Comparison of ENCODE assay signal across 17 mouse cellular contexts in the genomic region with DNA sequence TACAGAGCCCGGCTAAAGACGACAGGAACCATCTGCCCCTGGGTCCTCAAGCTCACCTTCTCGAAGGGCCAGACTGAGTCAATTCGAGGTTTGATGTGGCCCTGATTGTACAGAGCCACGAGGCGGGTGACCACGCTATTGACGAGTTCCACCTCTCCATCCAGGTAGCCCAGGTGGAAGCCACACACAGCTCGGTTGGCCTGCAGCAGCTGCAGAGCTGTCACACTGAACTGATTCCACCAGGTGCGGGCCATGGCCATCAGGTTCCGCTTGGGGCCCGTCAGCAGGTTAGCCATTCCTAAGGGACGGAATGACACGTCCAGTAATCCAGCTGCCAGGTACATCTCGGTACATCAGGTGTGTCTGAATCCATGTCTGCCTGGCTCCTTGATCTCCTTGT. TPM values are rescaled to one million over a fixed set of nuclear protein-coding genes. Genes with fewer than 3 reads are reported as not detected.
DNase-seq lines count a peak whose midpoint lies in the region; ATAC-seq lines count a peak whose summit lies in the region.
"Had no signal": no experiment of that assay in that cellular context is flagged by ENCODE, and none has a peak within 500 bp of the region (broad histone marks: within the 10 kb centered on the region; RNA-seq: fewer than 3 reads in every experiment).

No protein-coding gene starts in this region.

- H3K9ac ChIP-seq in hindbrain, embryonic 14.5 days: no peak overlapping the region
- H3K9ac ChIP-seq in midbrain, embryonic 13.5 days (replicated peaks): 0 out of 2 replicates have a peak overlapping the region, but pooled peaks have one; percentile 41
- no peak overlapping the region for H3K9ac ChIP-seq in midbrain, embryonic 16.5 days (ENCODE audit: low read depth, low read length)
- H3K9ac ChIP-seq: heart, embryonic 13.5 days; hindbrain, embryonic 15.5 days had no signal

- no peak for DNase-seq in hindbrain, embryonic 10.5 days (ENCODE audit: low spot score)
- DNase-seq in hindbrain, embryonic 14.5 days (ENCODE audit: low spot score): no peak
- DNase-seq in embryonic facial prominence, embryonic 10.5 days (ENCODE audit: low spot score): no peak
- no peak for DNase-seq in gastrocnemius, adult 18-20 months (ENCODE audit: low spot score)
- DNase-seq: cerebellum, adult 18-20 months; cerebellum, adult 9-11 months; cerebellum, postnatal 36 days; gastrocnemius, postnatal 10 days; heart, adult 2 months; heart, postnatal 36 days had no signal

- ATAC-seq in hindbrain, embryonic 14.5 days (ENCODE audit: low FRiP score): no peak
- ATAC-seq in midbrain, embryonic 13.5 days: no peak
- no peak for ATAC-seq in midbrain, embryonic 16.5 days
- ATAC-seq: forebrain, embryonic 14.5 days; inflammation-experienced regulatory T-cells, adult 6 months; intestine, postnatal 0 days had no signal

- peaks cover 61% of the 10 kb centered on the region for H3K36me3 ChIP-seq in hindbrain, embryonic 10.5 days
- peaks cover 70% of the 10 kb centered on the region for H3K36me3 ChIP-seq in hindbrain, embryonic 14.5 days (replicated peaks; ENCODE audit: control insufficient read depth, insufficient read depth)
- peaks cover 58% of the 10 kb centered on the region for H3K36me3 ChIP-seq in midbrain, embryonic 13.5 days
- H3K36me3 ChIP-seq in midbrain, embryonic 16.5 days (ENCODE audit: control insufficient read depth, insufficient read depth, low read length): peaks cover 42% of the 10 kb centered on the region
- H3K36me3 ChIP-seq in embryonic facial prominence, embryonic 10.5 days (replicated peaks): peaks cover 37% of the 10 kb centered on the region

- peaks cover 63% of the 10 kb centered on the region for H3K4me1 ChIP-seq in hindbrain, embryonic 10.5 days (replicated peaks)
- H3K4me1 ChIP-seq in hindbrain, embryonic 14.5 days (replicated peaks; ENCODE audit: control insufficient read depth, insufficient read depth, low read length): peaks cover 27% of the 10 kb centered on the region
- H3K4me1 ChIP-seq in midbrain, embryonic 13.5 days (replicated peaks): peaks cover 36% of the 10 kb centered on the region
- H3K4me1 ChIP-seq in midbrain, embryonic 16.5 days (ENCODE audit: control insufficient read depth, insufficient read depth, low read length): peaks cover 26% of the 10 kb centered on the region
- peaks cover 68% of the 10 kb centered on the region for H3K4me1 ChIP-seq in embryonic facial prominence, embryonic 10.5 days

- 88% methylated on average over 15 of the region's 15 CpGs for WGBS in hindbrain, embryonic 10.5 days
- 88% methylated on average over 15 of the region's 15 CpGs for WGBS in hindbrain, embryonic 14.5 days
- WGBS in midbrain, embryonic 13.5 days: 93% methylated on average over 15 of the region's 15 CpGs
- 88% methylated on average over 15 of the region's 15 CpGs for WGBS in midbrain, embryonic 16.5 days
- WGBS in embryonic facial prominence, embryonic 10.5 days: 84% methylated on average over 15 of the region's 15 CpGs

- H3K4me3 ChIP-seq in hindbrain, embryonic 10.5 days: no peak overlapping the region
- no peak overlapping the region for H3K4me3 ChIP-seq in hindbrain, embryonic 14.5 days (replicated peaks; ENCODE audit: low read length)
- no peak overlapping the region for H3K4me3 ChIP-seq in midbrain, embryonic 13.5 days (replicated peaks)
- no peak overlapping the region for H3K4me3 ChIP-seq in midbrain, embryonic 16.5 days (ENCODE audit: low read depth, low read length)
- H3K4me3 ChIP-seq in embryonic facial prominence, embryonic 10.5 days: 0 out of 2 replicates have a peak overlapping the region, but pooled peaks have one; percentile 16
- H3K4me3 ChIP-seq: heart, adult 2 months; heart, embryonic 13.5 days; hindbrain, embryonic 15.5 days had no signal

- H3K9me3 ChIP-seq in hindbrain, embryonic 10.5 days: no peaks in the 10 kb centered on the region
- H3K9me3 ChIP-seq in hindbrain, embryonic 14.5 days (ENCODE audit: control insufficient read depth, low read length): no peaks in the 10 kb centered on the region
- no peaks in the 10 kb centered on the region for H3K9me3 ChIP-seq in midbrain, embryonic 13.5 days
- H3K9me3 ChIP-seq in midbrain, embryonic 16.5 days (replicated peaks; ENCODE audit: control insufficient read depth, low read length, poor library complexity, severe bottlenecking): no peaks in the 10 kb centered on the region
- no peaks in the 10 kb centered on the region for H3K9me3 ChIP-seq in embryonic facial prominence, embryonic 10.5 days
- H3K9me3 ChIP-seq: heart, embryonic 13.5 days; hindbrain, embryonic 15.5 days had no signal

- no peaks in the 10 kb centered on the region for H3K27me3 ChIP-seq in hindbrain, embryonic 10.5 days (ENCODE audit: insufficient read depth, poor library complexity, severe bottlenecking)
- no peaks in the 10 kb centered on the region for H3K27me3 ChIP-seq in hindbrain, embryonic 14.5 days (ENCODE audit: control insufficient read depth, insufficient read depth, low read length)
- no peaks in the 10 kb centered on the region for H3K27me3 ChIP-seq in midbrain, embryonic 13.5 days
- no peaks in the 10 kb centered on the region for H3K27me3 ChIP-seq in midbrain, embryonic 16.5 days (ENCODE audit: control insufficient read depth, insufficient read depth, low read depth, low read length)
- H3K27me3 ChIP-seq in embryonic facial prominence, embryonic 10.5 days (replicated peaks; ENCODE audit: low read depth, poor library complexity, severe bottlenecking): no peaks in the 10 kb centered on the region
- H3K27me3 ChIP-seq: heart, embryonic 13.5 days; hindbrain, embryonic 15.5 days had no signal

- H3K4me2 ChIP-seq in hindbrain, embryonic 14.5 days (replicated peaks): no peak overlapping the region
- H3K4me2 ChIP-seq in midbrain, embryonic 13.5 days (replicated peaks): no peak overlapping the region
- no peak overlapping the region for H3K4me2 ChIP-seq in midbrain, embryonic 16.5 days (ENCODE audit: low read length)
- H3K4me2 ChIP-seq: heart, embryonic 13.5 days; hindbrain, embryonic 15.5 days had no signal

- peak overlapping the region; percentile 66; the same call in 1 of the 2 replicates for H3K27ac ChIP-seq in hindbrain, embryonic 10.5 days
- H3K27ac ChIP-seq in hindbrain, embryonic 14.5 days: no peak overlapping the region
- no peak overlapping the region for H3K27ac ChIP-seq in midbrain, embryonic 13.5 days
- H3K27ac ChIP-seq in midbrain, embryonic 16.5 days (ENCODE audit: low read length): no peak overlapping the region
- H3K27ac ChIP-seq in embryonic facial prominence, embryonic 10.5 days (replicated peaks): peak overlapping the region; percentile 65
- H3K27ac ChIP-seq: heart, adult 2 months; heart, embryonic 13.5 days; hindbrain, embryonic 15.5 days had no signal

RNA-seq across cellular contexts. Expression of a gene that starts 4.5 kb away (rescaled TPM):
- polyA plus RNA-seq in hindbrain, embryonic 10.5 days (2016; fragmentation: Nextera tagmentation; extraction: Ambion mirVana): 97.9 and 208 TPM in 2 replicates
- polyA plus RNA-seq in hindbrain, embryonic 14.5 days (2014; fragmentation: Nextera tagmentation; extraction: Ambion mirVana): 51.0 and 52.5 TPM in 2 replicates
- polyA plus RNA-seq in midbrain, embryonic 13.5 days (2015; fragmentation: Nextera tagmentation; extraction: Ambion mirVana): 102 and 117 TPM in 2 replicates
- polyA plus RNA-seq in midbrain, embryonic 16.5 days (2015; fragmentation: Nextera tagmentation; extraction: Ambion mirVana): 67.7 and 76.5 TPM in 2 replicates
- polyA plus RNA-seq in embryonic facial prominence, embryonic 10.5 days (2016; fragmentation: Nextera tagmentation; extraction: Ambion mirVana): 16.5 and 31.6 TPM in 2 replicates
- 1 to 10 TPM; 2.5 to 4.2 TPM for total RNA-seq in gastrocnemius, adult 18-20 months (2021)
- polyA plus RNA-seq: inflammation-experienced regulatory T-cells, adult 6 months had no signal

RNA-seq across cellular contexts. Expression of a gene that starts 5.7 kb away (rescaled TPM):
- 61.1 and 108 TPM in 2 replicates for polyA plus RNA-seq in hindbrain, embryonic 10.5 days (2016; fragmentation: Nextera tagmentation; extraction: Ambion mirVana)
- 99.9 and 117 TPM in 2 replicates for polyA plus RNA-seq in hindbrain, embryonic 14.5 days (2014; fragmentation: Nextera tagmentation; extraction: Ambion mirVana)
- 79.5 and 91.5 TPM in 2 replicates for polyA plus RNA-seq in midbrain, embryonic 13.5 days (2015; fragmentation: Nextera tagmentation; extraction: Ambion mirVana)
- polyA plus RNA-seq in midbrain, embryonic 16.5 days (2015; fragmentation: Nextera tagmentation; extraction: Ambion mirVana): 134 and 145 TPM in 2 replicates
- 21.3 and 29.6 TPM in 2 replicates for polyA plus RNA-seq in embryonic facial prominence, embryonic 10.5 days (2016; fragmentation: Nextera tagmentation; extraction: Ambion mirVana)
- total RNA-seq in gastrocnemius, adult 18-20 months (2021): 10 to 100 TPM; 10.8 to 16.1 TPM

RNA-seq across cellular contexts. Expression of a gene that starts 12.1 kb away (rescaled TPM):
- polyA plus RNA-seq in hindbrain, embryonic 10.5 days (2016; fragmentation: Nextera tagmentation; extraction: Ambion mirVana): 3.5 and 3.6 TPM in 2 replicates
- 2.6 and 5.4 TPM in 2 replicates for polyA plus RNA-seq in hindbrain, embryonic 14.5 days (2014; fragmentation: Nextera tagmentation; extraction: Ambion mirVana)
- polyA plus RNA-seq in midbrain, embryonic 13.5 days (2015; fragmentation: Nextera tagmentation; extraction: Ambion mirVana): 2.2 and 2.3 TPM in 2 replicates
- polyA plus RNA-seq in midbrain, embryonic 16.5 days (2015; fragmentation: Nextera tagmentation; extraction: Ambion mirVana): 2.5 and 3.1 TPM in 2 replicates
- polyA plus RNA-seq in embryonic facial prominence, embryonic 10.5 days (2016; fragmentation: Nextera tagmentation; extraction: Ambion mirVana): 2.1 and 3.1 TPM in 2 replicates
- total RNA-seq in gastrocnemius, adult 18-20 months (2021): 1 to 10 TPM; 8.6 to 8.7 TPM

RNA-seq across cellular contexts. Expression of a gene that starts 18.2 kb away (rescaled TPM):
- 414 and 455 TPM in 2 replicates for polyA plus RNA-seq in hindbrain, embryonic 10.5 days (2016; fragmentation: Nextera tagmentation; extraction: Ambion mirVana)
- 248 and 297 TPM in 2 replicates for polyA plus RNA-seq in hindbrain, embryonic 14.5 days (2014; fragmentation: Nextera tagmentation; extraction: Ambion mirVana)
- 303 and 310 TPM in 2 replicates for polyA plus RNA-seq in midbrain, embryonic 13.5 days (2015; fragmentation: Nextera tagmentation; extraction: Ambion mirVana)
- 185 and 220 TPM in 2 replicates for polyA plus RNA-seq in midbrain, embryonic 16.5 days (2015; fragmentation: Nextera tagmentation; extraction: Ambion mirVana)
- polyA plus RNA-seq in embryonic facial prominence, embryonic 10.5 days (2016; fragmentation: Nextera tagmentation; extraction: Ambion mirVana): 469 and 481 TPM in 2 replicates
- 10 to 100 TPM; 33.9 to 45.4 TPM for total RNA-seq in gastrocnemius, adult 18-20 months (2021)

RNA-seq across cellular contexts. Expression of a gene that starts 35.2 kb away (rescaled TPM):
- polyA plus RNA-seq in hindbrain, embryonic 10.5 days (2016; fragmentation: Nextera tagmentation; extraction: Ambion mirVana): 4.0 and 4.5 TPM in 2 replicates
- polyA plus RNA-seq in hindbrain, embryonic 14.5 days (2014; fragmentation: Nextera tagmentation; extraction: Ambion mirVana): 1.9 and 2.2 TPM in 2 replicates
- polyA plus RNA-seq in midbrain, embryonic 13.5 days (2015; fragmentation: Nextera tagmentation; extraction: Ambion mirVana): 2.0 and 2.6 TPM in 2 replicates
- polyA plus RNA-seq in midbrain, embryonic 16.5 days (2015; fragmentation: Nextera tagmentation; extraction: Ambion mirVana): 3.0 and 3.1 TPM in 2 replicates
- 3.9 and 4.7 TPM in 2 replicates for polyA plus RNA-seq in embryonic facial prominence, embryonic 10.5 days (2016; fragmentation: Nextera tagmentation; extraction: Ambion mirVana)
- total RNA-seq in gastrocnemius, adult 18-20 months (2021): 10 to 100 TPM; 74.3 to 82.6 TPM

Comparison
In these comparisons a context has a peak if more than half of its experiments do, and no peak if none do; other contexts are left out.
1. H3K27ac ChIP-seq: peak in hindbrain, embryonic 10.5 days (single experiment) and embryonic facial prominence, embryonic 10.5 days (single experiment); none in hindbrain, embryonic 14.5 days (single experiment), midbrain, embryonic 13.5 days (single experiment) and midbrain, embryonic 16.5 days (single experiment).